Mouse (Mus musculus) spleen, adult 18-20 months (tissue): Measurements from ENCODE around the gene Gm13289.
"Not testable (repeated sequence)": the region's sequence is repeated elsewhere in the genome, so short reads cannot be mapped to it uniquely, and the experiment has no call there.

ENCODE experiments used
- DNase-seq, 2 experiments: peaks; one replicate each; pipeline ENCODE4 v3.0.0; 2022; ENCODE audit warnings: mixed read lengths in 2 of 2

Gm13289 gene

DNA sequence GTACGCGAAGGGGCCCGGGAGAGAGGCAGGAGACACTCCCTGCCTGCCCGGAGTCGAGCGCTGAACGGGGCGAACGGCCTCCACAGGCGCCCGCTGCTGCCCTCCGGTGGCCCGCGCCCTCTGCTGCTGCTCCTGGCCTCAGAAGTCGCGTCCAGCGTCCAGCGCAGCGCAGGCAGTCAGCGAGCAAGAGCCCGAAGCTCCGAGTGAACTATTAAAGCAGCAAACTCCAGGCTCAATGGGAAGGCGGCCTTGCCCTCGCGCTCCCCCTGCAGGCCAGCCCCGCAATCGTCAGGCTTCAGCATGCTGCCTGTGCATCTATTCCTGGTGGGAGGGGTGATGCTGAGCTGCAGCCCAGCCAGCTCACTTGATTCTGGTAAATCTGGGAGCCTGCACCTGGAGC lies 8.7 kb downstream of the Gm13289 start, which contains the start of gene Gm13276:
Gm13276 (plus strand) TSS at position 301 of the 400 bp plus-strand sequence.
- DNase-seq = not testable (repeated sequence)

DNA sequence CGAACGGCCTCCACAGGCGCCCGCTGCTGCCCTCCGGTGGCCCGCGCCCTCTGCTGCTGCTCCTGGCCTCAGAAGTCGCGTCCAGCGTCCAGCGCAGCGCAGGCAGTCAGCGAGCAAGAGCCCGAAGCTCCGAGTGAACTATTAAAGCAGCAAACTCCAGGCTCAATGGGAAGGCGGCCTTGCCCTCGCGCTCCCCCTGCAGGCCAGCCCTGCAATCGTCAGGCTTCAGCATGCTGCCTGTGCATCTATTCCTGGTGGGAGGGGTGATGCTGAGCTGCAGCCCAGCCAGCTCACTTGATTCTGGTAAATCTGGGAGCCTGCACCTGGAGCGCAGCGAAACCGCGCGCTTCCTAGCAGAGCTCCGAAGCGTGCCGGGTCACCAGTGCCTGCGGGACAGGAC lies 11.7 kb downstream of the Gm13289 start, which contains the start of gene Gm13277:
Gm13277 (plus strand) TSS at position 231 of the 400 bp plus-strand sequence.
- peak; percentile 57 to 58 for DNase-seq

DNA sequence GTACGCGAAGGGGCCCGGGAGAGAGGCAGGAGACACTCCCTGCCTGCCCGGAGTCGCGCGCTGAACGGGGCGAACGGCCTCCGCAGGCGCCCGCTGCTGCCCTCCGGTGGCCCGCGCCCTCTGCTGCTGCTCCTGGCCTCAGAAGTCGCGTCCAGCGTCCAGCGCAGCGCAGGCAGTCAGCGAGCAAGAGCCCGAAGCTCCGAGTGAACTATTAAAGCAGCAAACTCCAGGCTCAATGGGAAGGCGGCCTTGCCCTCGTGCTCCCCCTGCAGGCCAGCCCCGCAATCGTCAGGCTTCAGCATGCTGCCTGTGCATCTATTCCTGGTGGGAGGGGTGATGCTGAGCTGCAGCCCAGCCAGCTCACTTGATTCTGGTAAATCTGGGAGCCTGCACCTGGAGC lies 14.5 kb downstream of the Gm13289 start, which contains the start of gene Gm13278:
Gm13278 (plus strand) TSS at position 301 of the 400 bp plus-strand sequence.
- DNase-seq = not testable (repeated sequence)

- peak; percentile 66 to 79 for DNase-seq
Measured at GRCm38 (mm10) chr4:88793936-88794675, 17.4 kb downstream of the Gm13289 start, which contains the start of gene Gm13275. Gm13275 (plus strand) TSS chr4:88794487.

- DNase-seq = not testable (repeated sequence)
Measured at GRCm38 (mm10) chr4:88797097-88797496, 20.4 kb downstream of the Gm13289 start, which contains the start of gene Gm13279. Gm13279 (plus strand) TSS chr4:88797397.

DNA sequence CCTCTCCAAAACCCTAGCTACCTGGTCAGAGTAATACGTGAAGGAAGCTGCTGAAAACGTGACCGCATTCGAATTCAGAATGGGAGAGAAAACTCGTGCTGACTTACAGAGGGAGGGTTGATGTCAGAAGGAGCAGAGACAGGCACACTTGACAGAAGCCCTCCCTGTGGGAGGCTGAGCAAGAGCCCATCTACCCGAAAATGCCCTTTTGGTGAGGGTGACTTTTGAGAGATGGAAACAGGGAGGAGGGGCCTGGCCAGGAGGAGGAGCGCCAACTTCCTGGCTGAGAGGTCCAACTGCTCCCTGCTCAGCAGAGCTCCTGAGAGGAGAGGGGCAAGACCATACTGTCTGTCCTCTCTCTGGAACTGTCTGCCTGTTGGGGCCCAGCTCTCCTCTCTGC lies 22.6 kb downstream of the Gm13289 start, which contains the start of gene Gm13285:
Gm13285 (plus strand) TSS at position 301 of the 400 bp plus-strand sequence.
- not testable (repeated sequence) for DNase-seq

DNA sequence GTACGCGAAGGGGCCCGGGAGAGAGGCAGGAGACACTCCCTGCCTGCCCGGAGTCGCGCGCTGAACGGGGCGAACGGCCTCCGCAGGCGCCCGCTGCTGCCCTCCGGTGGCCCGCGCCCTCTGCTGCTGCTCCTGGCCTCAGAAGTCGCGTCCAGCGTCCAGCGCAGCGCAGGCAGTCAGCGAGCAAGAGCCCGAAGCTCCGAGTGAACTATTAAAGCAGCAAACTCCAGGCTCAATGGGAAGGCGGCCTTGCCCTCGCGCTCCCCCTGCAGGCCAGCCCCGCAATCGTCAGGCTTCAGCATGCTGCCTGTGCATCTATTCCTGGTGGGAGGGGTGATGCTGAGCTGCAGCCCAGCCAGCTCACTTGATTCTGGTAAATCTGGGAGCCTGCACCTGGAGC lies 26.2 kb downstream of the Gm13289 start, which contains the start of gene Gm13287:
Gm13287 (plus strand) TSS at position 301 of the 400 bp plus-strand sequence.
- not testable (repeated sequence) for DNase-seq

- DNase-seq = not testable (repeated sequence)
Measured at GRCm38 (mm10) chr4:88805231-88805630, 28.5 kb downstream of the Gm13289 start, which contains the start of gene Gm13288. Gm13288 (plus strand) TSS chr4:88805531.

GRCm38 (mm10) chr4:88805761-88806160 lies 29.0 kb downstream of the Gm13289 start:
- peak in 1 of 2 experiments; percentile 16 for DNase-seq

- no peak for DNase-seq
Measured at GRCm38 (mm10) chr4:88815928-88816327, 39.2 kb downstream of the Gm13289 start, which contains the start of gene Ifna7. Ifna7 (plus strand) TSS chr4:88816228.

DNA sequence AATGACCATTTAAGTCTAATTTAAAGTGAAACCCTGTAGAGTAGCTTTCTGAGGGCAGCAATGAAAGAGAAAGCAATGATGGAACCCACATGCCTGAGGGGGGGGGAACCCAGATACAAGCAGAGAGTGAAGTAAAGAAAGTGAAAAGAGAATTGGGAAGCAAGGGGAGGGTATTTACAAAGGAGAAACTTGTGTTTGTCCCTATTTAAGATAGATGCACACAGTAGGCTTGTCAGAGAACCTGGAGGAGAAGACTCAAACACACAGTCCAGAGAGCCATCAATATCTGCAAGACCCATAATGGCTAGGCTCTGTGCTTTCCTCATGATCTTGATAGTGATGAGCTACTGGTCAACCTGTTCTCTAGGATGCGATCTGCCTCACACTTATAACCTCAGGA lies 42.9 kb downstream of the Gm13289 start, which contains the start of gene Ifna11:
Ifna11 (plus strand) TSS at position 301 of the 400 bp plus-strand sequence.
- no peak for DNase-seq

DNA sequence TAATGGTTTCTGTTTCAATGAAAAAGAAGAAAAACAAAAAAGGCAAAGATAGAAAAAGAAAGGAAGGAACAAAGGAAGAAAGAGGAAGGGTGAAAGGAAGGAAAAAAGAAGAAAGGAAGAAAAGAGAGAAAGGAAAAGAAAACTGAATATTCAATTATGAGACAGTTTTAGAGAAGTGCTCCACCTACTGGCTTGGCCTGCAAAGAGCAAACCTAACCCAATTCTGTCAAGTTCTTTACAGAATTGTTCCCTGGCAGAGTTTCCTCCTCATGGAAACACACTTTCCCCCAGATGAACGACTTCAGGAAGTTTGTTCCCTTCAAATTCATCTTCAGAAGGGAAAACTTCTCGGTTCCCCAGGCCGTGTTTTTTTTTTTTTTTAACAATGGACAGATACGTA lies 46.3 kb downstream of the Gm13289 start:
- DNase-seq = peak in 1 of 2 experiments; percentile 21
